ENCODE assay signal across 9 mouse cellular contexts in genomic region chr16:57121816-57122415, GRCm38 (mm10). TPM values are rescaled to one million over a fixed set of nuclear protein-coding genes. Genes with fewer than 3 reads are reported as not detected.
A peak's percentile ranks its signal among the peaks of the same experiment; 100 is the strongest.
DNase-seq lines count a peak whose midpoint lies in the region; ATAC-seq and TF ChIP-seq lines count a peak whose summit lies in the region.
"Had no signal": no experiment of that assay in that cellular context is flagged by ENCODE, and none has a peak within 500 bp of the region (broad histone marks: within the 10 kb centered on the region; RNA-seq: fewer than 3 reads in every experiment).

No protein-coding gene starts in this region.

- TF ChIP-seq POLR2A in small intestine, adult 2 months (IDR thresholded peaks at IDR 0.05; ENCODE audit: low read depth, low read length): no peak

- intact Hi-C loops in left cerebral cortex, postnatal 4 days (cut with DNase I): no loop called here

- no peaks in the 10 kb centered on the region for H3K27me3 ChIP-seq in forebrain, embryonic 10.5 days (ENCODE audit: poor library complexity, severe bottlenecking)
- H3K27me3 ChIP-seq in limb, embryonic 12.5 days: no peaks in the 10 kb centered on the region
- H3K27me3 ChIP-seq in small intestine, adult 2 months (ENCODE audit: control insufficient read depth, insufficient read depth, low read length): no peaks in the 10 kb centered on the region

- peak; percentile 33 for DNase-seq in left cerebral cortex, postnatal 4 days
- DNase-seq in left cerebral cortex, adult 18-20 months (ENCODE audit: low spot score in 2 of 2): no peak
- DNase-seq in R1 (ENCODE audit: low read depth, low spot score): peak; percentile 46
- no peak for DNase-seq in forebrain, embryonic 10.5 days (ENCODE audit: extremely low spot score, low spot score)
- DNase-seq in layer of hippocampus, adult 11-12 months (ENCODE audit: low spot score): no peak
- no peak for DNase-seq in spleen, postnatal 36 days (ENCODE audit: low spot score in 2 of 2)

- H3K36me3 ChIP-seq in forebrain, embryonic 10.5 days (replicated peaks): 0 out of 2 replicates have a peak, but pooled peaks cover 5% of the 10 kb centered on the region
- no peaks in the 10 kb centered on the region for H3K36me3 ChIP-seq in limb, embryonic 12.5 days
- H3K36me3 ChIP-seq in small intestine, adult 2 months (ENCODE audit: control insufficient read depth, insufficient read depth, low read length): peaks cover 3% of the 10 kb centered on the region; the same call in 1 of the 2 replicates

- peak overlapping the region; percentile 81 for H3K4me2 ChIP-seq in limb, embryonic 12.5 days

- no peaks in the 10 kb centered on the region for H3K9me3 ChIP-seq in forebrain, embryonic 10.5 days
- H3K9me3 ChIP-seq in limb, embryonic 12.5 days: no peaks in the 10 kb centered on the region

- TF ChIP-seq CTCF in small intestine, adult 2 months (IDR thresholded peaks at IDR 0.05; ENCODE audit: extremely low read depth, insufficient read length, insufficient replicate concordance, low read depth, low read length): no peak

- H3K4me1 ChIP-seq in forebrain, embryonic 10.5 days: peaks cover 23% of the 10 kb centered on the region
- peaks cover 19% of the 10 kb centered on the region for H3K4me1 ChIP-seq in limb, embryonic 12.5 days (replicated peaks)
- peaks cover 6% of the 10 kb centered on the region; the same call in 1 of the 2 replicates for H3K4me1 ChIP-seq in small intestine, adult 2 months (ENCODE audit: control insufficient read depth, insufficient read depth, insufficient read length, low read length)

- no peak for ATAC-seq in limb, embryonic 12.5 days (ENCODE audit: insufficient number of reproducible peaks, insufficient read depth, low FRiP score, low TSS enrichment, low read depth)

- under 1% methylated on average over 59 of the region's 59 CpGs for WGBS in forebrain, embryonic 10.5 days
- WGBS in limb, embryonic 12.5 days: under 1% methylated on average over 59 of the region's 59 CpGs
- WGBS in small intestine, adult 2 months: under 1% methylated on average over 59 of the region's 59 CpGs

- H3K27ac ChIP-seq in forebrain, embryonic 10.5 days: peak overlapping the region; percentile 96
- H3K27ac ChIP-seq in limb, embryonic 12.5 days: peak overlapping the region; percentile 95
- peak overlapping the region; percentile 38 for H3K27ac ChIP-seq in small intestine, adult 2 months (ENCODE audit: insufficient read depth, low read depth, low read length)

- peak overlapping the region; percentile 97 for H3K4me3 ChIP-seq in forebrain, embryonic 10.5 days
- H3K4me3 ChIP-seq in limb, embryonic 12.5 days (replicated peaks): peak overlapping the region; percentile 99
- H3K4me3 ChIP-seq in small intestine, adult 2 months (ENCODE audit: low read depth, low read length): peak overlapping the region; percentile 70

- peak overlapping the region; percentile 93 for H3K9ac ChIP-seq in limb, embryonic 12.5 days (replicated peaks)

RNA-seq across cellular contexts. Expression of gene Tomm70a, which starts 0.4 kb away (rescaled TPM):
- 100 to 1,000 TPM; 112 to 113 TPM for total RNA-seq in left cerebral cortex, postnatal 4 days (2021)
- 100 to 1,000 TPM; 100 to 111 TPM for total RNA-seq in left cerebral cortex, adult 18-20 months (2021)
- polyA plus RNA-seq in forebrain, embryonic 10.5 days (2016; fragmentation: Nextera tagmentation; extraction: Ambion mirVana): 50.2 and 52.2 TPM in 2 replicates
- 58.4 and 58.8 TPM in 2 replicates for polyA plus RNA-seq in limb, embryonic 12.5 days (2016; fragmentation: Nextera tagmentation; extraction: Ambion mirVana)
- 8.5 and 9.0 TPM in 2 replicates for polyA plus RNA-seq in small intestine, adult 2 months (2012; rRNA removed)

RNA-seq across cellular contexts. Expression of gene Nit2, which starts 45.2 kb away (rescaled TPM):
- 10 to 100 TPM; 22.9 to 26.6 TPM for total RNA-seq in left cerebral cortex, postnatal 4 days (2021)
- total RNA-seq in left cerebral cortex, adult 18-20 months (2021): 10 to 100 TPM; 12.4 to 13.2 TPM
- 59.1 and 62.6 TPM in 2 replicates for polyA plus RNA-seq in forebrain, embryonic 10.5 days (2016; fragmentation: Nextera tagmentation; extraction: Ambion mirVana)
- 78.4 and 85.1 TPM in 2 replicates for polyA plus RNA-seq in limb, embryonic 12.5 days (2016; fragmentation: Nextera tagmentation; extraction: Ambion mirVana)
- polyA plus RNA-seq in small intestine, adult 2 months (2012; rRNA removed): 7.9 and 9.8 TPM in 2 replicates

RNA-seq across cellular contexts. Expression of gene Tmem45a2, which starts 50.7 kb away (rescaled TPM):
- not detected for total RNA-seq in left cerebral cortex, postnatal 4 days (2021)
- total RNA-seq in left cerebral cortex, adult 18-20 months (2021): under 1 TPM in 1 of 2 experiments, not detected in 1; 0.09 TPM
- polyA plus RNA-seq in forebrain, embryonic 10.5 days (2016; fragmentation: Nextera tagmentation; extraction: Ambion mirVana): not detected in 2 replicates
- 0.10 TPM in 1 of 2 replicates, not detected in the other for polyA plus RNA-seq in limb, embryonic 12.5 days (2016; fragmentation: Nextera tagmentation; extraction: Ambion mirVana)
- polyA plus RNA-seq in small intestine, adult 2 months (2012; rRNA removed): 0.08 TPM in 1 of 2 replicates, not detected in the other
- total RNA-seq: heart, adult 18-20 months had no signal

Comparison
In these comparisons a context has a peak if more than half of its experiments do, and no peak if none do; other contexts are left out.
1. DNase-seq: peak in left cerebral cortex, postnatal 4 days (single experiment) and R1 (single experiment); none in left cerebral cortex, adult 18-20 months (0 of 2), forebrain, embryonic 10.5 days (single experiment), layer of hippocampus, adult 11-12 months (single experiment) and spleen, postnatal 36 days (0 of 2).
2. H3K27ac ChIP-seq: peak in every context shown above with its lines; median percentile 96 in forebrain, embryonic 10.5 days; 95 in limb, embryonic 12.5 days; 38 in small intestine, adult 2 months.
3. Peak in every context shown above with its lines, with median percentiles within 50 percentile points of each other: H3K4me3 ChIP-seq.